Mouse (Mus musculus): ENCODE measurements around the gene Slc7a11.

GRCm38 (mm10) chr3:49886220-49886945 is 557.0 kb downstream of the Slc7a11 start:
- TF ChIP-seq CTCF (IDR thresholded peaks at IDR 0.05; ENCODE audit: control insufficient read depth, insufficient read depth, low read length) (no peak), POLR2A (IDR thresholded peaks at IDR 0.05; ENCODE audit: borderline replicate concordance, control insufficient read depth, low read depth, low read length) (no peak)

Measured in bone marrow, adult 2 months (tissue).